Mouse (Mus musculus) stomach, postnatal 0 days (tissue): Measurements from ENCODE around the gene 2610528J11Rik.

Experiments used
- CTCF ChIP-seq: IDR thresholded peaks from 2 replicates; pipeline ENCODE4 v1.5.1; 2016; ENCODE audit warnings: antibody characterized with exemption, low read depth, mild to moderate bottlenecking, moderate library complexity
- EP300 ChIP-seq: optimal IDR thresholded peaks from 2 replicates; pipeline ENCODE3; 2016; ENCODE audit warnings: antibody characterized with exemption

DNA sequence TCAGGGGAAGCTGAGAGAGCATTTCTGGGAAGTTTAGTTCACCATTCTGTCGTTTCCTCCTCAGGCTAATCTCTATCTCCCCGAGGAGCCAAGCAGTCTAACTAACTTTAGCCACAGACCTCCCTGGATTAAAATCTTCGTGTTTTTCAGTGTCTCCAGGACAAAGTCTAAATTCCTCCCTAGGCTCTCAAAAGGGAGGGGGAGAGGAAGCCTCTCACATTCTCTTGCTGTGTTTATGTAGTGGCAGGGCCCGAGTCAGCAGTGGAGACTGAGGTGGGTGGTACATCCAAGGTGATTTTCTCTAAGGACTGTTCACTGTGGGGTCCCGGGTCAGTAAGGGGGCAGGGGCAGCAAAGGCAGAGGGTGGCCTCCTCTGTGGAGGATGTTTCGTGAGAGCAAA is 11.0 kb downstream of the 2610528J11Rik start:
- no peak for TF ChIP-seq CTCF
- TF ChIP-seq EP300, result no peak
